Mouse (Mus musculus) cerebral cortex, adult 2 months (tissue): Measurements from ENCODE around the gene Sp2.

Experiments
- WGBS: fragments of 180-500 bp; shearing (Covaris S2); methylation state at CpG from one replicate; pipeline ENCODE4 v1.1.7; 2018; 5-methylcytosine and 5-hydroxymethylcytosine counted together

Sp2 gene

DNA sequence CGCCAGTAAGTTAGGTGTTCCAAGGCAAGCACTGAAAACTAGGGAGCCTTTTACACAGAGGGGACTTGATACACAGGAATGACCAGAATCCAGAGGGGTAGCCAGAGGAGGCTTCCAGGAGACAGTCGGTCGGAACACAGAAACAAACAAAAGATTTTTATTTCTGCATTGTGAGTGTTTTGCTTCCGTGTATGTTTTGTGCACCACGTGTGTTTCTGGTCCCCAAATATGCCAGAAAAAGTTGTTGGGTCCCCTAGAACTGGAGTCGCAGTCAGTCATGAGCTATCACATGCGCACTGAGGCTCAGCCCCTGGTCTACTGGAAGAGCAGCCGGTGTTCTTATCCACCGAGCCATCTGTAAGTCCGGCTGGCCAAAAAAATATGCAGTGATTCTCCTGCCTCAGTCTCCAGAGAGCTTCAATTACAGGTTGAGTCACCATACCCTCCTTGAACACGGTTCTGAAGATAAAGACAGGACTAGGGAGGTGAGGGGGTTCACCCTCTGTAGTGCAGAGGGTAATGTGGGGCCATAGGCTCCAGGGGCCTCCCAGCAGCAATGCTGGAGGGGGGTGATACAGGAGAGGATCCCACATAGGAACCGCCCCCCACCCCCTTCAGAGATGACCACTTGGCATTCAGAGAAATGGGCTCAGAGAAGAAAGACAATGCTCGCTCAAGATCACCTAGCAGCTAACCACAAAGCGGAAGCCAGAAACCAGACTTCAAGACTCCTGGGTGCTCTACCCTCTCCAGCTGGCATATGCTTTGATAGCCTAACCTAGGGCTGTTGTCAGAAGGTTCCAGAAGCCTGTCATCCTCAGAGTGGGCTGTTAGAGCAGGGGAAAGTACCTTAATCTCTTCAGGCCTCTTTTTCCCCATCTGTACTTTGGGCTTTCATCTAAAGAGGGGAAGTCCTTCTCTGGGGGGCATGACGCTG, 13.3 kb upstream of the Sp2 start:
- 88% methylated on average over 15 of the region's 15 CpGs for WGBS

DNA sequence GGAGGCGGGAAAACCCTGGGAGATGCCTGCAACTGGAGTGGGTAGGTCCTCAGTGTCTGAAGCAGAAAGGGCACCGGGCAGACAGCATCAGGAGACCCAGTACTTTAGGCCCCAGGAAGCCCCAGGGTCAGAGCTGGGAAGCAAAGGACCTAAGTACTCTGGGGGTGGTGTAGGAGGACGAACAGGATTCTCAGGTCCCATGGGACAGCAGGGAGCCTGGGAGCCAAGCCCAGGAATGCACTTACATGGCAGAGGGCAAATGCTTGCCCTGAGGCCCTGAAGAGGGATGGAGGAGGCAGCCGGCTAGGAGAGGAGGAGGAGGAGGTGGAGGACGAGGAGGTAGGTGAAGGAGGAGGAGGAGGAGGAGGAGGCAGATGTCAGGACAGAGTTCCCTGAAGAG, 12.3 kb upstream of the Sp2 start:
- WGBS = 63% methylated on average over 5 of the region's 5 CpGs

DNA sequence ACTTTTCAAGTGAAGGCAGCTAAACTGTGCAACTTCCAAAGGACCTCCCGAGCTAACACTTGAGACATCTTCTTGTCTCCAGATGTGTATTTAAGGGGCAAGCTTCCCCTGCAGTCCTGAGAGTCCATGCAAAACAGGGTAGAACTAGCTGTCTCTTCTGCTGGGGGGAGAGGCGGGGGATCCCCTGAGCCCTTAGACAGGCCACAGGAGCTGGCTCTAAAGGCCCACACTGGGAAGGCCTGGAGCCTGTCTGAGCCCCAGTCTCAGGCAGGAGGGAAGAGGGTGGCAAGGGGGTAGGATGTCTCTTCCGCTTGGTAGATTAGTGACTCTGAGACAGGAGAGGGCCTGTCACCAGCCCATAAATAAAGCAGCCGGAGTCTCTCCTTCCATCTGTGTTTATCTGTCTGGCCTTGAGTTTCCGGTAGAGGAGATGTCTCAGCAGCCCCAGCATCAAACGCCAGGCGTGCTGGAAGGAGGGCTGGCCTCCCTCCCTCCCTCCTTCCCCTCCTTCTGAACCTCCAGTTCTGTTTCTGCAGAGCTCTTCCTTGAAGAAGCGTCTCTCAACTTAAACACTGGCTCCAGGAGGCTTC, 10.1 kb upstream of the Sp2 start:
- 58% methylated on average over 8 of the region's 8 CpGs for WGBS

DNA sequence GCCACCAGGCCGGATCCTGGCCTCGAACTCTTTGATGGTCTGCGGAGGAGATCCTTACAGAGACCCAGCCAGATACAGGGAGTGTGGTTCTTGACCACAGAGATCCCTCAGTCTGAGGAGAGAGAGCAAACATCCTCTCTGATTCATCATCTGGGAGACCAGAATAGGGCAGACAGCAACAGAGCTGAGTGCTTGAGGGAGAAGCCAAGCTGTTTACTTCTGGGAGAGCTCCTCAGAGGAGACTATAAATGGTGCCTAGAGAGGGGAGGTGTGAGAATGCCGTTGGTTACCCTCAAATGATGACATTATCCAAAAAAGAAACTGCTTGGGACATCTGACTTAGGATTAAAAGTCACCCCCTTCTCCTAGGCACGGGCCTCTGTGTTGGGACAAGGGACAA, 8.7 kb upstream of the Sp2 start:
- WGBS = 67% methylated on average over 5 of the region's 5 CpGs

DNA sequence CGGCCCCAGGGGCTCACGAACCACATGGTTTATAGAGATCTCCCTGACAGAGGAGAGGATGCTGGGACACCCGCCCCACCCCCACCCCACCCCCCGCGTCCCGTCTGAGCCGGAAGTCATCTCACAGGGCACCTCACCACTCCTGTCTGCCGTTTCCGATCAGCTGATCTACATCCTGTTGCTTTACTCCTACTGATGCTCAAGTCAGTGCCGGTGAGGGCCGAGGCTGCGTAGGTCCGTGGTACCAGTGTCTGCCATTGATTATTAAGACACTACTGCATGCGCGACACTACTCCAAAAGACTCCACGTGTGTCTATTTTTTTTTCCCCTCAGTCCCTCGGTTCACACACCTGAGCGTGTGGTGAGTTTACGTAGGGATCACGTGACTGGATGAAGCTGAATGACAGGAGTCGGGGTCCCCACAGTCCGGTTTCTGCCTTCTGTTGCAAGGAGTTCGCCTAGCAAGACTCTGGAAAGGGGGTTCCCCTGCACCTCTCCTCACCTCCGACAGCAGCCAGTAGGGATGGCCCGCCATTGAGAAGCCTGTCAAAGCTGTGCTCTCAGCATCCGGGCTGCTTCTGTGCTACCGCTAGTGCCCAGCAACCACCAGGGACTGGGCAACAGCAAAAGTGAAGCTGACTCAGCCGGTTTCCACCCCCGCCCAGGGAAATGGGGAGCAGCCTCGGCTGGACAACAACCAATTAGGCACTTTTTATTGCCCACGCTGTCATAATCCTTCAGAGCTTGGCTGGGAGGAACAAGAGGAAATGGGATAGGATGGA, 5.3 kb upstream of the Sp2 start:
- WGBS = 15% methylated on average over 31 of the region's 31 CpGs

DNA sequence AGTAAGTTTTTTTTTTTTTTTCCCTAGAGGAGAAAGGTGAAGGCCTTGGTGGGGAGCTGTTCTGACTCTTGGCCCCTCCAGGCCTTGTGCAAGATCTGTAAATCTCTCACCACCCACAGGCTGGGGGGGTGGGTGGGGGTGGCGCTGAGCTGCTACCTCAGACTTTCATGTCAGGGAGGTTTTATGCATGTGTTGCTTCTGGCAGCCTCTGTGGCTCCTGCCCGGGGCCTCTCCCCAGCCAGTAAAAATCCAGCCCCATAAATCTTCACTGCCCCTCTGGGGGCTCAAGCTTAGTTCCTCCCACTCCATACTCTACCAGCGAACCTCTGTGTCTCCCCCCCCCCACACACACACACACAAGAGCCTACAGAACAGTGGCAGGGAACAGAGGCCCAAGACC, 3.7 kb upstream of the Sp2 start:
- WGBS = 66% methylated on average over 3 of the region's 3 CpGs

DNA sequence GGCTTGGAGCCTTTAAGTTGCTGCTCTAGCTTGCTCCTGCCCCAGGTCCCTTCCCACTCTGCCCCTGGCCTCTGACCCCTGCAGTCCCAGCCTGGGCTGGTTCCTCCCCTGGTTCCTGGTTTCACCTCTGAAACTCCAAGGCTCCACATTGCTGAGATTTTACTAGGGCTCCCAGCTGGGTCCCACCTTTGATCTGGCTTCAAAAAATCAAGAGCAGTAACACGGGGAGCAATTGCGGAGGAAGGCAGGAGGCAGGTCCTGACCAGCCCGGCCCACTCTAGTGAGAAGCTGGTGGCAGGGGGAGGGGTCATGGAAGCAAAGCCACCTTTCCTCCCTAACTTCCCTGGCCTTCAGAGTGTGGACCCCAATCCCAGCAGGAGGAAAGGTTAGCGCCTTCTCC, 2.1 kb upstream of the Sp2 start:
- 53% methylated on average over 4 of the region's 4 CpGs for WGBS

DNA sequence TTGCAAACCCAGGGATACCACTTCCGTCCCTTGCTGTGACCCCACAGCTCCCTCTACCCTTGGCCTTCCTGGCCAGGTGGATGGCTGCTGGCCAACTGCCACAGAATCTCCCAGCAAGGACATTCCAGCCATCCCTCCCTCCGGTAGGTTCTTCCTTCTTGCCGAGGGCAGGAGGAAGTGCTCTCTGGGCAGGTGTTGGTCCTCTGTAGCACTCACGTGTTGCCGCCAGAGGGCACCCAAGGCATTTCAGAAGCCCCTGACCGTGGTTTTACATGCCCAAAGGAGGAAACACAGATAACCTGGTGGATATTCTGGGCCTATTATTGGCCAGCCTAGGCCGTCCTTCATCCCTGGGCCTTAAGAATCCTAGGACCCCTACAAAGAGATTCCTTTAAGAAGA, 404 bp downstream of the Sp2 start:
- WGBS = 3% methylated on average over 7 of the region's 7 CpGs

DNA sequence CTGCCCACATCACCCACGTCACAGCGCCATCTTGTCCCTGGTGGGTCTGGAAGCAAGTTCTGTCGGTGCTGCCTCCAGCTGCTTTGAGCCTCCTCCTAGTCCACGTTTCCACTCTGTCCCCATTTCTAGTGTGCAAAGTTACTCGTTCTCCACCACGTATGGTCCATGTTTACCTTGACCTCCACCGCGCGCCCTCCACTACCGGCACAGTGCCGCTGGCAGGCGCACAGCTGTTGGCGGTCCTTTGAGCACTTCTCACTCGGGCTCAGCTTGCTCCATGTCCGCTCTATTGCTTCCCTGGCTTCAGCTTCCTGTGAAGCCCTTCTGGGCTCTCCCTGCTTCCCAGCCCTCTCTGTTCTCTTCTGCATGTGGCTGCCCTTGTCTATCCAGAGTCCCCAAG, 1.3 kb downstream of the Sp2 start:
- WGBS = 84% methylated on average over 15 of the region's 15 CpGs

DNA sequence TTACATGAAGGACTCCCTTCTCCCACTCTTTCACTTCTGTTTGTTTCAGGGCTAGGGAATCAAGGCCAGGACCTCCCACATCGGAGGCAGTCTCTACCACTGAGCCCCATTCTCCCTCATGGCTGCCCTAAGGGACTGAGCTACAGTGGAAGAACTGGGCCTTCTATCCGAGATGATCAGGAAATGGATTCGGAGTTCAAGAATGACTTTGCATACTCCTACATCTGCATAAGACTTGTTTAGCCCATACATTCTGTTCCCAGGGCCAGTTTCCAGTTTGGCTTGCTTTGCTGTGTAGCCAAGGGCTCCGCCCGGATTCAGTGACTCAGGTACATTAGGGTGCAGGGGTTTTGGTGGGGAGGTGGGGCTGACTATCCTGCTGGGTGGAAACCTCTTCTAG, 2.7 kb downstream of the Sp2 start:
- 76% methylated on average over 5 of the region's 5 CpGs for WGBS

DNA sequence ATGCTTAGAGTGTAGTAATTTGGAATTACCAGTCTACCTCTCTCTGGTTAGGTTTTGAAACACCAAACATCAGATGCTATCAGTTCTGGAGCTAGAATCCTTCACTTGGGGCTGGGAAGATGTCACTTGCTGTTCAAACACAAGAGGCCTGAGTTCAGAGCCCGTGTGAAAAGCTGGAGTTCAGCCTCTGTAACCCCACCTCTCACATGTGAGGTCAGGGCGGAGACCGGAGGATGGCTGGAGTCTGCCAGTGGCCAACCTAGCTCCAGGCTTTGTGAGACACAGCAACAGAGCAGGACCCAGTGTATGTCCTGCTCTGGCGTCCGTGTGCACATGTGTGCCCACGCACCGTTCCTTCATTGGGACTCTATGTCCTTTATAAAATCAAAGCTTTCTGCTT, 3.4 kb downstream of the Sp2 start:
- WGBS = 89% methylated on average over 7 of the region's 7 CpGs

DNA sequence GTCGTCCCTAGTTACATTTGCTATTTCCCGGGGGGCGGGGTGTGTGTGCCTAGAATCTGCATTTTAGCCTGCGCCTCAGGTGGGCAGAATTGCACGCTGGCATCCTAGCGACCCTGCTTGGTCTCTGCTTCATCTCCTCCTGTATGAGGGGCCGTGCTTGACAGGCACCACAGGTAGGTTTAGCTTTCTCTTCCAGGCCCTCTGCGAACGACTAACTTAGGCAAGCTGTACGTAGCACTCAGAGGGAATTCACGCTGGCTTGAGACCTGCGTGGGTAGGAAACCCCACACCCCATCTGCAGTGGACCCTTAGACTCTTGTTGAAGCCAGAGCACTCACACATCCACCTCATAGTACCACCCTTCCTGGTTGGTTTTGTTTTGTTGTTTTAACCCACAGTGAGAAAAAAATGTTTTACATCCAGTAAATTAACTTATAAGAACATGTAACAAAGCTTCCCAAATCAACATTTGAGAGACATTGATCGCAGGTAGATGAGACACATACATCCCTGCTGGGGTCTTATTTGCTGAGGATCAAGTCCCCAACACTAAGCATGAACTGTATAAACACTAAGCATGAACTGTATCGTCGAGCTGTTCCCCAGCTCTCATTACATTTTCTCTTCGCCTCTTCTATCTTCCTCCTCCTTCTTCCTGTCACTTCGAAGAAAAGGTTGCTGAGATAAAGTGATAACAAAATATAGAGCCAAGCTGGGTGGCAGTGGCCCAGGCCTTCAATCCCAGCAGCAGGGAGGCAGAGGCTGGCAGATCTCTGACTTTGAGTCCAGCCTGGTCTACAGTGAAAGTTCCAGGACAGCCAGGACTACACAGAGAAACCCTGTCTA, 4.1 kb downstream of the Sp2 start:
- WGBS = 22% methylated on average over 17 of the region's 17 CpGs

DNA sequence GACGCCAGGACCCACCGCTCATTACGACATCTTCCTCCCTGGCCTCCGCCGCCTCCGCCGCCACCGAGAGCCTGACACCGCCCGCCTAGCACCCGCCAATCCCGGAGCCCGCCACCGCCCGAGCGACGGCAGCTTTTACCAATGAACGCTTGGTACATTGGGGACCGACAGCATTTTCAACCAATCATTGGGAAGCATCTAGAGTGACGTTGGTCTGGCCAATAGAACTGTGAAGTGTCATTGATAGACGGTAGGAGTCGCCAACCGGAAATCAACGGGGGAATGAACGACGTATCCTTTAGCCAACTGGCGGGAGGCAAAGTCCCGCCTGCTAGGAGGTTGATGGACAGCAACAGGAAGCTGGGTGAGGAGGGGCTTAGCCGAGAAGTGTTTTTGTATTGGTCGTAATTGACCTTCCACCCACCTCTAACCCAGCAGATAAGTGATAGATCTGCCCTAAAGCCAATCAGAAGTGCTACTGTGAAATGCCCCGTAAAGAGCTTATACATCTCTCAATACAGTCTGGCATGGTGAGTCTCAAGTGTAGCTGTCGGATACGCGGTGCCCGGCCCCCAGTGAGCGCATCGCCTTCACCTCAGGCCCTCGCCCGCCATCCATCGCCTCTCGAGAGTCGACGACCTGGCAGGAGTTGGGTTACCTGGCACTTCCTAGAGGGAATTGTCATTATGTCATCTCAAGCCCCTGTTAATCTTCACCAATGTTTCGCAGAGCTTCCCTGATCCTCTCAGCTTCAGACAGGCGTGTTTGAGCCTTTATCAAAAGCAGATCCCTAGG, 5.0 kb downstream of the Sp2 start:
- WGBS = under 1% methylated on average over 45 of the region's 45 CpGs

DNA sequence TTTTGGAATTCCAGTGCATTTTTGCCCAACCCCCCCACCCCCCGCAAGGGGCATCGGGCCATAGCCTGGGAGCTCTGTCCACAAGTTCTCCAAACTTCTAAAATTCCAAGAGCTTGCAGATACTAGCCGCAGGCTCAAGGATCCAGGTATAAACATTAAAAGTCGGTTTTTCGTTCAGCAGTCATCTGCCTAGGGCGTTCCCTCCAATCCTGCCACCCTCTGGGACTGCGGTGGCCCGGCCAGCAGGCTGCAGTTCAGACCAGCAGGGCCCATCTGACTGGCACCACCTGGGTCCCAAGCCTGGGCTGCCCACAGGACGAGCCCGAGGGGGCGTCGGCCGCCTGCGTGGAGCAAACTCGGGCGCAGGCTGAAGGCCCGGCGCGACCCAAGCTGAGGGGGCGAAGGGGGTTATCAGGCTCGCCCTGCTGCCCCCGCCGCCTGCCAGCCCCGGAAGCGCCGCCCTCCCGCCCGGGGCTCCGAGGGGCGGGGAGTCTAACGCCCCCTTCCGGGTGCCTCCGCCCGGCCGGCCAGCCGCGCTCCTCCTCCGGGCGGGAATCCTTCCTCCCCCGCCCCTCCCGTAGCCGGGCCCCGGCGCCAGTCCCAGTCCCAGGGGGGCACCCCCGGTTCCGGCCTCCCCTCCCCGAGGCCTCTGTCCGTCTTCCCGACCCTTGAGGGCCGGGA, 5.7 kb downstream of the Sp2 start:
- under 1% methylated on average over 49 of the region's 50 CpGs for WGBS

DNA sequence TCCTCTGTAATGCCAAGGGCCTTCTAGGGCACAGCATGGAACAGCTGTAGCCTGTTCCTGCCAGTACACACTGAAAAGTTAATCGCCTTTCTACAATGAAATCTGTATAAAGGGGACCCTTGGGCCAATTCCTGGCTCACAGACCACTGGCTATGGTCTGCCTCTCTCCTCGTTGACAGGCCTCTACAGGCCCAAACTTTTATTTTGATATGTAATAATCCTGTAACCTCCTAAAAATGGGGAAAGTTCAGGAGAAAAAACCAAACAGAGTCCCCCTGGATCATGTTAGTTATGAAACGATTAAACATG, 6.4 kb downstream of the Sp2 start:
- WGBS = 30% methylated on average over 3 of the region's 3 CpGs

DNA sequence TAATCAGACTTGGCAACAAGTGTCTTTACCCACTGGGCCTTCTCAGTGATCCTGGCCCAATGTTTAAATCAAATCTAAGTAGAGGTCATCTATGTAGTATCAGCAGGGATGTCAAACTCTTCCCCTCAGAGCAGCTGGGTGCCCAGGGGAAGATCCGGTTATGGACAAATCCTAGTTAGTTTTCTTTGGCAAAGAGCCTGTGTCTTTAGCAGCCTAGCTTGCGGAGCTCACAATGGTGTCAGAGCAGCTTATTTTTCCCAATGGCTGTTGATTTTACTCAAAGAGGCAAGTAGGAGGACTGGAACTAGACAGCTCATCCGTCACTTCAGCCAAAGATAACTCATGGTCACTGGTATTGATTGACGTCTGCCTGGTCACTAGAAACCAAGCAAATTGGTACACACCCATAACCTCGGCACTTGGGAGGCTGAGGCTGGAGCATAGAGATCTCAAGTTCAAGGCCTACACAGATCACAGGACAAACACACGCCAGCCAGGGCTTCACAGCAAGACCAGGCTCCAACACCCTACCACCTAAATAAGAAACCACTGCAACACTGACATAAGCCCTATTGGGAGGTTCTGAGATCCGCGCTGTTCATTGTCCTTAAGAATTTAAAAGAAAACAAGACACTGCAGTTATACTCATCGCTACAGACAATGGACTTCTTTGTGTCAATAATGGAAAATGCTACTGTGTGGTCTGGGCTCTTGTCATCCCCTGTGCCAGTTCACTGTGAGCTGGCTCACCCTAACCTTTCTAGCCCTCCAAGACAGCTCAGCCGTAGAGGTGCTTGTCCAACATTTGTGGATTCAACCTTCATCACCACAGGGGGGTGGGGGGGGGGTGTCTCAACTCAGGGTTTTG, 7.0 kb downstream of the Sp2 start:
- 54% methylated on average over 10 of the region's 10 CpGs for WGBS

DNA sequence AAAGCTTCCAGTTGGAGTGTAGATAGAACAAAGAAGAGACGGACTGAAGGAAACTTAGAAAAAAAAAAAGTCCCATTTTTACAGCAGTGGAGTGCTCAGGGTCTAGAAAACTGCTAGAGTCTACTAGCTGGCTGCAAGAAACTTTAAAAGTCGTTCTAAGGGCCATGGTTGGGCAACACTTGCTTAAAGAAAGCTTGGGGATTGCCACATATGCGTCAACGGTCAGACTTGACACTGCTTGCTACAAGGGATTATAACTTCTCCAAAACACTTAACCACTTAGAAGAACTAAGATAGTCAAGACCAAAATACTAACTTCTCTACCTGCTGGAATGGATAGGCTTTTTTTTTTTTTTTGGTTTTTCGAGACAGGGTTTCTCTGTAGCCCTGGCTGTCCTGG, 7.9 kb downstream of the Sp2 start:
- 80% methylated on average over 5 of the region's 5 CpGs for WGBS

DNA sequence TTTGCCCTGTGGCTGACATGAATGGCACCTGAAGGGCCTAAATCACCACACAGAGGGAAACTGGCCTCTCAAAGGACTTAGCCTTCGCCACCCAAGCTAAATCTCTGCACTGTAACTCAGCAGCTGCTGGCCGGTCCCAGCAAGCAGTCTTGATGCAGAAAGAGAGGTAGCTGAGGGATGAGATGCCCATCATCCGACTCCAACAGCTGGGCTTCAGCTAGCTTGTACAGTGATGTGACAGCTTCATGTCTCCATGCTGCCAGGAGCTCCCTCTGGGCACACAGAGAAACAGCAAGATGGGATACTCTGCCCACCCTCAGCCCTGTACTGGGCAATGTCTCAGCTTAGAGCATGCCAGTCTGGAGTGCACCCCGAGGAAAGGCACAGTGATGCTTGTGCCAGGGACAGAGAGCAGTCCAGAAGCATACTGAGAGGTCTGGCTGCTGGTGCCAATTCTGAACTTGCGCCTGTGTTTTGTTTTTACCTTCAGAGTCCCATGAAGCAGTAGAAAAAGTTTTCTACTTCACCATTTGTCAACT, 9.3 kb downstream of the Sp2 start:
- WGBS = 64% methylated on average over 5 of the region's 5 CpGs

DNA sequence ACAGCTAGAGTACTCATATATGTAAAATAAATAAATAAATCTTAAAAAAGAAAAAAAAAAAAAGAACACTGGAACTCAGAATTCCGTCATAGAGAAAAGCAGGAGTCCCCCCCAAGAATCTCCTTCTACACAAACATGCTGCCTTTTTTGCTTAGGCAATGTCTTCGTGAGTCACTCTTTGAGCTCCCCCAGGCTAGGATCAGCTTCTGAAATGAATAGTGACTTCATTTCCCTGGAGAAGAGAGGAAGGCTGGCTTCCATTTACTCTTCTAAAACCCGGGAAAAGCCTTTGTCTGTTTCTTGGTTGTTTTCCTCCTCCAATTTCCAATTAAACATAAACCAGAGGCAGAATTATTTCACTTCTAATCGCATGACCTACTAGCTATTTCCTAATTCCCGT, 9.9 kb downstream of the Sp2 start:
- whole genome bisulfite sequencing = 47% methylated on average over 5 of the region's 5 CpGs
